ENCODE assay signal across 17 mouse cellular contexts in genomic region chr13:107585353-107585752, GRCm38 (mm10).
"Had no signal": no experiment of that assay in that cellular context is flagged by ENCODE, and none has a peak within 500 bp of the region (broad histone marks: within the 10 kb centered on the region; RNA-seq: fewer than 3 reads in every experiment).

No protein-coding gene starts in this region.

- DNase-seq: kidney, adult 8-10 months; kidney, postnatal 36 days; layer of hippocampus, adult 9-11 months; layer of hippocampus, postnatal 36 days; liver; liver, embryonic 13.5 days; liver, postnatal 0 days; thymus, postnatal 4 days had no signal

- ATAC-seq: inflammation-experienced regulatory T-cells, adult 6 months; intestine, postnatal 0 days; liver, postnatal 0 days had no signal

- H3K9me3 ChIP-seq: limb, embryonic 12.5 days; liver, embryonic 13.5 days; megakaryocyte, embryonic 14.5 days; midbrain, embryonic 13.5 days had no signal

- H3K9ac ChIP-seq: limb, embryonic 12.5 days; liver, embryonic 13.5 days; liver, postnatal 0 days; midbrain, embryonic 13.5 days had no signal

- H3K4me2 ChIP-seq: limb, embryonic 12.5 days; liver, embryonic 13.5 days; midbrain, embryonic 13.5 days had no signal

- H3K4me3 ChIP-seq: limb, embryonic 12.5 days; liver, embryonic 13.5 days; megakaryocyte, embryonic 14.5 days; midbrain, embryonic 13.5 days; myocyte had no signal

- H3K4me1 ChIP-seq: limb, embryonic 12.5 days; liver, embryonic 13.5 days had no signal

- H3K27ac ChIP-seq: kidney, postnatal 0 days; limb, embryonic 12.5 days; liver, embryonic 13.5 days; macrophage; midbrain, embryonic 13.5 days; stomach, postnatal 0 days had no signal

- H3K36me3 ChIP-seq: limb, embryonic 12.5 days; liver, embryonic 13.5 days; midbrain, embryonic 13.5 days had no signal

- H3K27me3 ChIP-seq: limb, embryonic 12.5 days; liver, embryonic 13.5 days; megakaryocyte, embryonic 14.5 days; midbrain, embryonic 13.5 days had no signal
